Mouse (Mus musculus) B cell, adult 2 months (primary cell): ENCODE results near the gene Ctnna3.
"Not testable (repeated sequence)": the region's sequence is repeated elsewhere in the genome, so short reads cannot be mapped to it uniquely, and the experiment has no call there.

Source experiments
- DNase-seq, 2 experiments: peaks; one replicate each; pipeline ENCODE4 v3.0.0; 2022

The Ctnna3 gene

GRCm38 (mm10) chr10:64671469-64671868 is 1241.6 kb downstream of the Ctnna3 start:
- no peak for DNase-seq

- DNase-seq, result no peak
Observed at GRCm38 (mm10) chr10:64675796-64676195, 1245.9 kb downstream of the Ctnna3 start.

- DNase-seq, result no peak
Observed at GRCm38 (mm10) chr10:64710017-64710416, 1280.1 kb downstream of the Ctnna3 start.

GRCm38 (mm10) chr10:64718036-64718435 is 1288.1 kb downstream of the Ctnna3 start:
- no peak for DNase-seq

GRCm38 (mm10) chr10:64735692-64736091 is 1305.8 kb downstream of the Ctnna3 start:
- no peak for DNase-seq

- no peak for DNase-seq
Observed at GRCm38 (mm10) chr10:64736616-64737015, 1306.7 kb downstream of the Ctnna3 start.

GRCm38 (mm10) chr10:64741721-64742120 is 1311.8 kb downstream of the Ctnna3 start:
- not testable (repeated sequence) for DNase-seq

- not testable (repeated sequence) for DNase-seq
Observed at GRCm38 (mm10) chr10:64744099-64744498, 1314.2 kb downstream of the Ctnna3 start.

GRCm38 (mm10) chr10:64748651-64749050 is 1318.8 kb downstream of the Ctnna3 start:
- no peak for DNase-seq

- DNase-seq, result no peak
Observed at GRCm38 (mm10) chr10:64750791-64751190, 1320.9 kb downstream of the Ctnna3 start.

- no peak for DNase-seq
Observed at GRCm38 (mm10) chr10:64836315-64836714, 1406.4 kb downstream of the Ctnna3 start.

GRCm38 (mm10) chr10:64861439-64861838 is 1431.5 kb downstream of the Ctnna3 start:
- DNase-seq, result no peak

- DNase-seq, result no peak
Observed at GRCm38 (mm10) chr10:64870888-64871287, 1441.0 kb downstream of the Ctnna3 start.

GRCm38 (mm10) chr10:64876506-64876905 is 1446.6 kb downstream of the Ctnna3 start:
- DNase-seq, result no peak

- no peak for DNase-seq
Observed at GRCm38 (mm10) chr10:64879860-64880259, 1450.0 kb downstream of the Ctnna3 start.

GRCm38 (mm10) chr10:64886946-64887345 is 1457.0 kb downstream of the Ctnna3 start:
- DNase-seq, result no peak

GRCm38 (mm10) chr10:64892458-64892857 is 1462.6 kb downstream of the Ctnna3 start:
- no peak for DNase-seq

GRCm38 (mm10) chr10:64898739-64899138 is 1468.8 kb downstream of the Ctnna3 start:
- no peak for DNase-seq

GRCm38 (mm10) chr10:64901726-64902125 is 1471.8 kb downstream of the Ctnna3 start:
- no peak for DNase-seq

- DNase-seq, result no peak
Observed at GRCm38 (mm10) chr10:64940975-64941374, 1511.1 kb downstream of the Ctnna3 start.

GRCm38 (mm10) chr10:64958391-64958790 is 1528.5 kb downstream of the Ctnna3 start:
- DNase-seq, result no peak

- DNase-seq, result no peak
Observed at GRCm38 (mm10) chr10:64992871-64993270, 1563.0 kb downstream of the Ctnna3 start.

- DNase-seq, result no peak
Observed at GRCm38 (mm10) chr10:65013525-65013924, 1583.6 kb downstream of the Ctnna3 start.

- DNase-seq, result no peak
Observed at GRCm38 (mm10) chr10:65022667-65023066, 1592.8 kb downstream of the Ctnna3 start.

GRCm38 (mm10) chr10:65033516-65033915 is 1603.6 kb downstream of the Ctnna3 start:
- not testable (repeated sequence) for DNase-seq
